ENCODE assay signal across 8 mouse cellular contexts in genomic region chr17:5827836-5828582, GRCm38 (mm10). TPM values are rescaled to one million over a fixed set of nuclear protein-coding genes. Genes with fewer than 3 reads are reported as not detected.
A peak's percentile ranks its signal among the peaks of the same experiment; 100 is the strongest.
DNase-seq lines count a peak whose midpoint lies in the region; ATAC-seq and TF ChIP-seq lines count a peak whose summit lies in the region.

No protein-coding gene starts in this region.

- no peak overlapping the region for H3K4me3 ChIP-seq in lung, adult 2 months (replicated peaks; ENCODE audit: extremely low read depth, low read depth, low read length)
- peak overlapping the region; percentile 13; the same call in 1 of the 2 replicates for H3K4me3 ChIP-seq in forebrain, embryonic 13.5 days
- H3K4me3 ChIP-seq in liver, embryonic 15.5 days (replicated peaks), result no peak overlapping the region; the same call in 1 of the 2 replicates
- H3K4me3 ChIP-seq in stomach, embryonic 16.5 days (replicated peaks; ENCODE audit: low read length), result 0 out of 2 replicates have a peak overlapping the region, but pooled peaks have one; percentile 5

- no peaks in the 10 kb centered on the region for H3K4me1 ChIP-seq in lung, adult 2 months (ENCODE audit: control insufficient read depth, insufficient read depth, low read length)
- peaks cover 7% of the 10 kb centered on the region for H3K4me1 ChIP-seq in forebrain, embryonic 13.5 days
- H3K4me1 ChIP-seq in liver, embryonic 15.5 days (replicated peaks), result peaks cover 48% of the 10 kb centered on the region
- H3K4me1 ChIP-seq in stomach, embryonic 16.5 days (ENCODE audit: control insufficient read depth, insufficient read depth, low read length), result peaks cover 6% of the 10 kb centered on the region

- no peaks in the 10 kb centered on the region for H3K9me3 ChIP-seq in forebrain, embryonic 13.5 days (replicated peaks)
- no peaks in the 10 kb centered on the region for H3K9me3 ChIP-seq in liver, embryonic 15.5 days (replicated peaks)
- H3K9me3 ChIP-seq in stomach, embryonic 16.5 days (replicated peaks; ENCODE audit: control insufficient read depth, low read length), result no peaks in the 10 kb centered on the region

- WGBS in lung, adult 2 months, result 38% methylated on average over 14 of the region's 15 CpGs
- under 1% methylated on average over 14 of the region's 15 CpGs for WGBS in forebrain, embryonic 13.5 days
- 35% methylated on average over 14 of the region's 15 CpGs for WGBS in liver, embryonic 15.5 days (ENCODE audit: insufficient replicate concordance)
- WGBS in stomach, embryonic 16.5 days, result 16% methylated on average over 14 of the region's 15 CpGs

- no peak for ATAC-seq in forebrain, embryonic 13.5 days
- no peak for ATAC-seq in liver, embryonic 15.5 days (ENCODE audit: insufficient read depth)
- ATAC-seq in stomach, embryonic 16.5 days (ENCODE audit: insufficient read depth, low FRiP score), result 0 out of 2 replicates have a peak, but pooled peaks have one; percentile 40

- H3K36me3 ChIP-seq in forebrain, embryonic 13.5 days (ENCODE audit: poor library complexity, severe bottlenecking), result no peaks in the 10 kb centered on the region
- no peaks in the 10 kb centered on the region for H3K36me3 ChIP-seq in liver, embryonic 15.5 days (replicated peaks)
- H3K36me3 ChIP-seq in stomach, embryonic 16.5 days (ENCODE audit: control insufficient read depth, insufficient read depth, low read length), result no peaks in the 10 kb centered on the region

- peak; percentile 17 for DNase-seq in lung, postnatal 25 days (ENCODE audit: low spot score)
- no peak for DNase-seq in lung, adult 2 months
- DNase-seq in urinary bladder, postnatal 25 days (ENCODE audit: low spot score), result no peak
- DNase-seq in thymus, postnatal 25 days, result no peak
- no peak for DNase-seq in layer of hippocampus, postnatal 25 days (ENCODE audit: extremely low spot score in 1 of 2, low spot score in 1 of 2)

- TF ChIP-seq CTCF in lung, adult 2 months (IDR thresholded peaks at IDR 0.05; ENCODE audit: insufficient read depth, low read length), result no peak

- peak overlapping the region; percentile 50 for H3K4me2 ChIP-seq in forebrain, embryonic 13.5 days
- peak overlapping the region; percentile 45 for H3K4me2 ChIP-seq in liver, embryonic 15.5 days
- peak overlapping the region; percentile 35; the same call in 1 of the 2 replicates for H3K4me2 ChIP-seq in stomach, embryonic 16.5 days (ENCODE audit: low read depth, low read length)

- H3K27ac ChIP-seq in forebrain, embryonic 13.5 days, result no peak overlapping the region; the same call in 1 of the 2 replicates
- H3K27ac ChIP-seq in liver, embryonic 15.5 days (replicated peaks), result no peak overlapping the region; the same call in 1 of the 2 replicates
- no peak overlapping the region for H3K27ac ChIP-seq in stomach, embryonic 16.5 days (ENCODE audit: low read length)

- no peak for TF ChIP-seq POLR2A in lung, adult 2 months (IDR thresholded peaks at IDR 0.05; ENCODE audit: borderline replicate concordance, extremely low read depth, low read depth, low read length)

- H3K9ac ChIP-seq in forebrain, embryonic 13.5 days, result peak overlapping the region; percentile 45; the same call in 1 of the 2 replicates
- H3K9ac ChIP-seq in liver, embryonic 15.5 days, result no peak overlapping the region
- peak overlapping the region; percentile 57 for H3K9ac ChIP-seq in stomach, embryonic 16.5 days (ENCODE audit: low read length)

- no peaks in the 10 kb centered on the region for H3K27me3 ChIP-seq in forebrain, embryonic 13.5 days
- no peaks in the 10 kb centered on the region for H3K27me3 ChIP-seq in liver, embryonic 15.5 days
- H3K27me3 ChIP-seq in stomach, embryonic 16.5 days (ENCODE audit: control insufficient read depth, insufficient read depth, low read length), result no peaks in the 10 kb centered on the region

RNA-seq across cellular contexts. Expression of gene Snx9, which starts 13.1 kb away (rescaled TPM):
- 26.7 and 31.4 TPM in 2 replicates for polyA plus RNA-seq in lung, adult 2 months (2012; rRNA removed)
- 5.7 and 6.7 TPM in 2 replicates for polyA plus RNA-seq in forebrain, embryonic 13.5 days (2015; fragmentation: Nextera tagmentation; extraction: Ambion mirVana)
- polyA plus RNA-seq in liver, embryonic 15.5 days (2015; fragmentation: Nextera tagmentation; extraction: Ambion mirVana), result 11.9 and 13.4 TPM in 2 replicates
- 28.2 and 31.3 TPM in 2 replicates for polyA plus RNA-seq in stomach, embryonic 16.5 days (2015; fragmentation: Nextera tagmentation; extraction: Ambion mirVana)
- total RNA-seq in layer of hippocampus, postnatal 25 days (2021), result 10 to 100 TPM; 11.9 to 12.4 TPM

Comparison
In these comparisons a context has a peak if more than half of its experiments do, and no peak if none do; other contexts are left out.
1. H3K4me3 ChIP-seq: peak in forebrain, embryonic 13.5 days (single experiment) and stomach, embryonic 16.5 days (single experiment); none in lung, adult 2 months (single experiment) and liver, embryonic 15.5 days (single experiment).
2. Peak in every context shown above with its lines, with median percentiles within 50 percentile points of each other: H3K4me2 ChIP-seq.